Mouse (Mus musculus) liver, embryonic 12.5 days (tissue): ENCODE measurements around the gene Cyp2c23. TPM values are rescaled to one million over a fixed set of nuclear protein-coding genes. Genes with fewer than 3 reads are reported as not detected.

ENCODE experiments used
- ATAC-seq: fragments of 200-750 bp; cut with Nextera tagmentation; 2 replicates; pipeline ENCODE4 v1.8.0; 2017; ENCODE audit warnings: moderate number of reproducible peaks, mild to moderate bottlenecking, moderate library complexity
- H3K27ac ChIP-seq: fragments of 300-500 bp; sonication (generic); 2 replicates; pipeline ENCODE4 v1.5.1; 2016; ENCODE audit warnings: mild to moderate bottlenecking
- H3K27me3 ChIP-seq: fragments of 300-500 bp; sonication (generic); replicated peaks from 2 replicates; pipeline ENCODE4 v1.6.1; 2016; ENCODE audit warnings: mild to moderate bottlenecking, moderate library complexity
- H3K36me3 ChIP-seq: fragments of 300-500 bp; sonication (generic); 2 replicates; pipeline ENCODE4 v1.6.1; 2016; ENCODE audit warnings: mild to moderate bottlenecking, moderate library complexity
- H3K4me1 ChIP-seq: fragments of 300-500 bp; sonication (generic); 2 replicates; pipeline ENCODE4 v1.6.1; 2016
- H3K4me2 ChIP-seq: fragments of 300-500 bp; sonication (generic); 2 replicates; pipeline ENCODE4 v1.6.1; 2016; ENCODE audit warnings: mild to moderate bottlenecking, moderate library complexity
- H3K4me3 ChIP-seq: fragments of 300-500 bp; sonication (generic); 2 replicates; pipeline ENCODE4 v1.5.1; 2016; ENCODE audit warnings: mild to moderate bottlenecking, moderate library complexity
- H3K9ac ChIP-seq: fragments of 300-500 bp; sonication (generic); 2 replicates; pipeline ENCODE4 v1.6.1; 2016; ENCODE audit warnings: mild to moderate bottlenecking, moderate library complexity
- H3K9me3 ChIP-seq: fragments of 300-500 bp; sonication (generic); replicated peaks from 2 replicates; pipeline ENCODE4 v1.6.1; 2016; ENCODE audit warnings: mild to moderate bottlenecking, moderate library complexity
- WGBS: fragments of 180-500 bp; shearing (Covaris S2); methylation state at CpG from one replicate; pipeline ENCODE4 v1.1.7; 2016; ENCODE audit not compliant: insufficient replicate concordance; 5-methylcytosine and 5-hydroxymethylcytosine counted together
- polyA plus RNA-seq: library from polyadenylated mRNA; unstranded; fragments of >200 nt; fragmentation: Nextera tagmentation; extraction: Ambion mirVana; gene quantifications from 2 replicates; pipeline ENCODE4 v1.2.1, GENCODE M21; 2016

The Cyp2c23 gene
- polyA plus RNA-seq, 1 experiment from 2014 or later, result 5.4 TPM

DNA sequence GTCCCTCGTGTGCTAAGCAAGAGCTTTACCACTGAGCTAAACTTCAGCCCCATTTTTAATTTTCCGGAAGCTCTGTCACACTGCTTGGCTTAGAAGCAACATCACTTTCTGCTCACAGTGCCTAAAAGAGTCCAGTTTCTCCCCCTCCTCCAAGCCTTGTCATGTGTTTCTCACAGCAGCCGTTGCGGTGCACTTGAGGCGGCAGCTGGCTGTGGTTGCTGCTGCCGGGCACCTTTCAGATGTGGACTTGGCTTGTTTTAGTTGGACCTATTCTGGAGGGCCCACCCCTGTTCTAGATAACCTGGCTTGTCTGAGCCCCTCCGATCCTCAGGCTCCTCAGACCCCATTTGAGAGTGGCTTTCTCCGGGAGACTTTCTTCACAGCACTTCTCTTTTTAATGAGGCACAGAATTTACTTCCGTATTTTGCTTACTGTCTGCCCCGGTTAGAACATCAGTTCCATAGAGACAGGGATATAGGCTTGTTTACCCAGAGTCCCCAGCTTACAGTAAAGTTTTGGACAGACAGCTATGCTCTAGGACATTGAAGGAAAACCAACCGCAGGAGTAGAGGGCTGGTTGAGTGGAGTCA lies 63.4 kb downstream of the Cyp2c23 start:
- no peak overlapping the region for H3K9ac ChIP-seq
- H3K27me3 ChIP-seq, result 0 out of 2 replicates have a peak, but pooled peaks cover 4% of the 10 kb centered on the region
- H3K9me3 ChIP-seq, result 0 out of 2 replicates have a peak, but pooled peaks cover 2% of the 10 kb centered on the region
- H3K4me3 ChIP-seq, result no peak overlapping the region
- ATAC-seq, result no peak
- H3K4me1 ChIP-seq, result no peaks in the 10 kb centered on the region
- peaks cover 8% of the 10 kb centered on the region; the same call in 1 of the 2 replicates for H3K36me3 ChIP-seq
- H3K4me2 ChIP-seq, result no peak overlapping the region
- H3K27ac ChIP-seq, result no peak overlapping the region
- WGBS, result 60% methylated on average over 11 of the region's 11 CpGs

DNA sequence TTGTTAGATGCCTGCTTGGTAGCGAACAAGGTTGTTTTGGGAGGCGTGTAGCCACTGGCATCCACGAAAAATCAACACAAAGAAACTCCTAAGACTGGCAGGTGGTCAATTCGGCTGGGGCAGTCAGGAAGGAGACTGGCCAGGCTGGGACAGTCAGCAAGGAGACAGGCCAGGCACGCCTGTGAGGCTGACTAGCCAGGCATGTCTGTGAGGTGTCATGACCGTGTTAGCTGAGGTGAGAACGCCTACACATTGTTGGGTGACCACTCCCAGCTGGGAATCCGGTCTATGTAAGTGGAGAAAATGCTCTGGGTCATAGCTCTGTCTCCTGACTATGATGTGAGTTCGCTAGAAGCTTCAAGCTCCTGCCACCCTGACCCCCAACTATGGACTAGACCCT lies 66.2 kb downstream of the Cyp2c23 start:
- H3K36me3 ChIP-seq, result peaks cover 5% of the 10 kb centered on the region; the same call in 1 of the 2 replicates
- no peak overlapping the region for H3K4me3 ChIP-seq
- ATAC-seq, result no peak
- WGBS, result 47% methylated on average over 9 of the region's 9 CpGs
- H3K27ac ChIP-seq, result no peak overlapping the region
- no peak overlapping the region for H3K4me2 ChIP-seq
- no peak overlapping the region for H3K9ac ChIP-seq
- 0 out of 2 replicates have a peak, but pooled peaks cover 4% of the 10 kb centered on the region for H3K27me3 ChIP-seq
- no peaks in the 10 kb centered on the region for H3K4me1 ChIP-seq
- 0 out of 2 replicates have a peak, but pooled peaks cover 2% of the 10 kb centered on the region for H3K9me3 ChIP-seq

DNA sequence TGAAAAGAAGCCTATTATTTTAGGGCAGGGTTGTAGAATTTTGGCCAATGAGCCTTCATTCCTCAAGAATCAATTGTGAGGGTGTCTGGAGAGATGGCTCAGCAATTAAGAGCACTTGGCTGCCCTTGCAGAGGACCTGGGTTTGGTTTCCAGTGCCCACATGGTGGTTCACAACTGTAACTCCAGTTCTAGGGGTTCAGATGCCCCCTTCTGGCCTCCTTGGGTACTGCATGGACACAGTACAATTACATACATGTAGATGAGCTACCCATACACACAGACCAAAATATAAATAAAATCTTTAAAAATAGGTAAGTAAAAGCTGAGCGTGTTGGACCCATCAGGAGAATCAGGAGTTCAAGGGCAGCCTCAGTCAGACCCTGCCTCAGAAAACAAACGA lies 67.8 kb downstream of the Cyp2c23 start:
- 0 out of 2 replicates have a peak, but pooled peaks cover 2% of the 10 kb centered on the region for H3K9me3 ChIP-seq
- no peak for ATAC-seq
- WGBS, result 63% methylated on average over 2 of the region's 2 CpGs

DNA sequence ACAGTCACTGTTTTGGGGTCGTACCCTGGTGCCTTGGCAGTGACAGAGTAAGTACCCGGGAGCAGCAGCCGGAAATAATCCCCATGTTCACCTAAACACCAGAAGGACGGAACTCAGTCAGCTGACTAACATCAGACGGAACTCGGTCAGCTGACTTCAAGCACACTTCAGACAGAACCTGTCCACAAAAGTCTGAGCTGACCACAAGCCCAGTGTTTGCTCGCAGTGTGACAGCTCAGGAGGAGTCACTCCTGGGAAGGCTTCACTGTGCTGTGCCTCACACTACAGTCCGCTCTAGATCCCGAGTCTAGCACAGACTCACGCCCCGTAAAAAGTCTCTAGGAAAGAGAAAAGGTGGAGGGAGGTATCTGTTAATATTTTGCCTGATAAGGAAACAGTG lies 69.0 kb downstream of the Cyp2c23 start:
- no peak for ATAC-seq
- H3K27me3 ChIP-seq, result 0 out of 2 replicates have a peak, but pooled peaks cover 9% of the 10 kb centered on the region
- H3K36me3 ChIP-seq, result peaks cover 5% of the 10 kb centered on the region; the same call in 1 of the 2 replicates
- no peak overlapping the region for H3K9ac ChIP-seq
- H3K27ac ChIP-seq, result no peak overlapping the region
- no peaks in the 10 kb centered on the region for H3K4me1 ChIP-seq
- H3K4me3 ChIP-seq, result no peak overlapping the region
- 72% methylated on average over 11 of the region's 11 CpGs for WGBS
- no peak overlapping the region for H3K4me2 ChIP-seq
- H3K9me3 ChIP-seq, result 0 out of 2 replicates have a peak, but pooled peaks cover 2% of the 10 kb centered on the region

More for the DNA sequence above, 67.8 kb downstream of the Cyp2c23 start:
- no peak overlapping the region for H3K27ac ChIP-seq
- 0 out of 2 replicates have a peak, but pooled peaks cover 7% of the 10 kb centered on the region for H3K27me3 ChIP-seq
- H3K4me3 ChIP-seq, result no peak overlapping the region
- no peak overlapping the region for H3K4me2 ChIP-seq
- H3K9ac ChIP-seq, result no peak overlapping the region
- peaks cover 5% of the 10 kb centered on the region; the same call in 1 of the 2 replicates for H3K36me3 ChIP-seq
- no peaks in the 10 kb centered on the region for H3K4me1 ChIP-seq

DNA sequence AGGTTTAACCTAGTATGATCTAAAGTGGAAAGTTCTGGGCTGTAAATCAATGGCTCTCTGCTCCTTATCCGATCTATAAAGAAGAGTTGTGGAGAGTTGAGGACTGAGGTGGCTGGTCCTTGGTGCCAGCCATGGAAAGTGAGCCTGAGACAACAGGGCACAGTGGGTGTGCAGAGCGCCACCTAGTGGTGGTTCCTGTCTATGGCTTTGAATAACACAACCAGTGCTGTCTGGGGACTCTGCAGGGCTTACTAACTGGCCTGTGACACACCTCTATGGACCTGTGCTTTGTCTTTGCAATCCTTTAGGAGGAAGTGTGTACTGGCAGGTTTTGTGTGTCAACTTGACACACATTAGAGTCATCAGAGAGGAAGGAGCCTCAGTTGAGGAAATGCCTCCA lies 69.8 kb downstream of the Cyp2c23 start:
- WGBS, result 14% methylated on average over 2 of the region's 2 CpGs
- no peaks in the 10 kb centered on the region for H3K4me1 ChIP-seq
- peaks cover 5% of the 10 kb centered on the region; the same call in 1 of the 2 replicates for H3K36me3 ChIP-seq
- 0 out of 2 replicates have a peak, but pooled peaks cover 2% of the 10 kb centered on the region for H3K9me3 ChIP-seq
- no peak overlapping the region for H3K27ac ChIP-seq
- 0 out of 2 replicates have a peak, but pooled peaks cover 9% of the 10 kb centered on the region for H3K27me3 ChIP-seq
- no peak for ATAC-seq
- no peak overlapping the region for H3K4me3 ChIP-seq
- H3K4me2 ChIP-seq, result no peak overlapping the region
- no peak overlapping the region for H3K9ac ChIP-seq

DNA sequence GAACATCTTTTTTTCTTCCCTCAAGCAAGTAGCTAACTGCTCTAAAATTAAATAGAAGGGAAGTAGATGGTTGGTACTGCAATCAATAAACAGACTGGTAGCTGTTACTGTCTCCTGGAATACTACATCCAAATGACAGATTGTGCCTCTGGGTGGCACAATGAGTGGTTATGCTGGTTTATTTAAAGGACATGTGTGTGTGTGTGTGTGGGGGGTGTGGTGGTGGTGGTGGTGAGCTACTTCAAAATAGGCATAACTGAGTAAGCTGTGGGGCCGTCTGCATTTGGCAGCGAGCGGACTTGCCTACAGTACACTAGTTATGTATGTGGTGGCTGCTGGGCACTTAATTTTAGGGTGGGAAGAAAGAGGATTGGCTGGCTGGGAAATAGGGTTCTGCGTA lies 71.1 kb downstream of the Cyp2c23 start:
- Histone ChIP-seq H3K9me3 (0 out of 2 replicates have a peak, but pooled peaks cover 2% of the 10 kb centered on the region), H3K9ac (no peak overlapping the region), H3K4me2 (no peak overlapping the region), H3K27ac (no peak overlapping the region), H3K27me3 (0 out of 2 replicates have a peak, but pooled peaks cover 6% of the 10 kb centered on the region), H3K4me3 (no peak overlapping the region), H3K4me1 (no peaks in the 10 kb centered on the region), H3K36me3 (peaks cover 5% of the 10 kb centered on the region; the same call in 1 of the 2 replicates)
- 63% methylated on average over 4 of the region's 4 CpGs for WGBS
- no peak for ATAC-seq

DNA sequence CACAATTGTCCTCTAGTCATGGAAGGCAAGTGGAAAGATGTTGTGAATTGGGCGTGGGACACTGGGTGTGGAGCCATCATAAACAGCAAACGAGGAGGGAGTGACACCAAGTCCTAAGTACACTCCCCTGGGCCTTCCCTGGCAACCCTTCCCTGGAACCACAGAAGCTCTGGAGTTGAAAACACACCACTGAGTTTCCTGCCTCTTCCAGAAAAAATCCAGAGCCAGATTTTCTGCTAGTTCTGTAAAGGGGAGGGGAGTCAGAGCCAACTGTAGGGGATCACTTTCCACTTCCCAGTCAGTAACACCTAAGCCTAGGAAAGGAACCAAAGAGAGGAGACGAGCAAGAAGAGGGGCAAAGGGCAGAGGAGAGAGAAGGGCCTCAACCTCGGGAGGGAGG lies 71.6 kb downstream of the Cyp2c23 start:
- H3K4me3 ChIP-seq, result no peak overlapping the region
- no peak overlapping the region for H3K9ac ChIP-seq
- 25% methylated on average over 4 of the region's 4 CpGs for WGBS
- peaks cover under 1% of the 10 kb centered on the region; the same call in 1 of the 2 replicates for H3K36me3 ChIP-seq
- ATAC-seq, result no peak
- no peak overlapping the region for H3K4me2 ChIP-seq
- 0 out of 2 replicates have a peak, but pooled peaks cover 2% of the 10 kb centered on the region for H3K9me3 ChIP-seq
- H3K4me1 ChIP-seq, result no peaks in the 10 kb centered on the region
- 0 out of 2 replicates have a peak, but pooled peaks cover 6% of the 10 kb centered on the region for H3K27me3 ChIP-seq
- no peak overlapping the region for H3K27ac ChIP-seq

DNA sequence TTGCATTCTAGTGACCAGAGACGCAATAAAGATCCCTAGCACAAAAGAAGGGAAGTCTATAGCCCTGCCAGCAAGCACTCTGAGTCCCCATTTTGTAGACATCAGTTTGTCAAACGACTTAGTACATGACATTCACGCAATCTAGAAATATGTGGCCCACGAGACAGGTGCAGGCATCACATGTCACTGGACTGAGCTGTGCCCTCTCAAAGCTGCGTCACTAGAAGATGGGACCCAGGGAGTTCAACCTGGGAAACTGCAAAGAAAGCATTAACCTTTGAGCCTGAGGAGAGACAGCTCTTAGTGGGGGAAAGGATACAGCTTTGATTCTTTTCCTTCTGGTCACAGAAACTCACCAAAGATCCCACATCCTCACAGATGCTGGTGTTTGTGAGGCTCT lies 73.7 kb downstream of the Cyp2c23 start:
- Histone ChIP-seq H3K27ac (no peak overlapping the region), H3K9ac (no peak overlapping the region), H3K27me3 (0 out of 2 replicates have a peak, but pooled peaks cover 6% of the 10 kb centered on the region), H3K4me2 (no peak overlapping the region), H3K4me3 (no peak overlapping the region), H3K9me3 (no peaks in the 10 kb centered on the region), H3K36me3 (no peaks in the 10 kb centered on the region), H3K4me1 (no peaks in the 10 kb centered on the region)
- ATAC-seq, result no peak
- WGBS, result 50% methylated on average over 5 of the region's 5 CpGs

Other genes with a start within 250 kb of the Cyp2c23 start
- 8.2 and 8.8 TPM in 2 replicates for gene Abcc2, start 247.0 kb downstream of the Cyp2c23 start, polyA plus RNA-seq
- gene Dnmbp, start 89.0 kb downstream of the Cyp2c23 start, polyA plus RNA-seq, result 3.9 and 4.2 TPM in 2 replicates
- gene Cpn1, start 42.7 kb downstream of the Cyp2c23 start, polyA plus RNA-seq, result 42.8 and 45.8 TPM in 2 replicates
- 17.9 and 19.0 TPM in 2 replicates for gene Erlin1, start 40.6 kb upstream of the Cyp2c23 start, polyA plus RNA-seq
- gene Chuk, start 78.3 kb upstream of the Cyp2c23 start, polyA plus RNA-seq, result 30.5 and 30.8 TPM in 2 replicates
- gene Cwf19l1, start 106.7 kb upstream of the Cyp2c23 start, polyA plus RNA-seq, result 25.3 and 26.3 TPM in 2 replicates
- gene Bloc1s2, start 117.2 kb upstream of the Cyp2c23 start, polyA plus RNA-seq, result 54.7 and 61.6 TPM in 2 replicates
- not detected in 2 replicates for gene Pkd2l1, start 163.2 kb upstream of the Cyp2c23 start, polyA plus RNA-seq
- gene Scd3, start 174.1 kb upstream of the Cyp2c23 start, polyA plus RNA-seq, result 0.29 TPM in 1 of 2 replicates, not detected in the other